Comparison of ENCODE assay signal across 14 mouse cellular contexts in the genomic region with DNA sequence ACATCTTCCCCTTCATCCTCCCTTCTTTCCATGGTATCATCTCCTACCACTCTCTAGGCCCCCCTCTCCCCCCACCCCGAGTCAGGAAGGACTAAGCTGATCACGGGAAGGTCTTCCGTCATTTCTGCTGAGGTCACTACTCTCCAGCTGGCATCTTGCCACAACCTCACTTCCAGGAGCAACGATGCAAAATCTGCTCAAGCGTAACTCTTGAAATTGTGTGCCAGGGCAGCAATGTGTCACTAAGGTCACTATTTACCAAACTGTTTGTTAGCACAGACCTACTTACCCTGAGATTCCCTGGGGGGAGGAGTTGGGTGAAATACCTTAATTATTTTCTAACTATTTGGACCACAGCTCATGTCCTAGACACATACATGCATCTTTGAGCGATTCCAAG. TPM values are rescaled to one million over a fixed set of nuclear protein-coding genes. Genes with fewer than 3 reads are reported as not detected.
DNase-seq lines count a peak whose midpoint lies in the region; ATAC-seq and TF ChIP-seq lines count a peak whose summit lies in the region.
"Had no signal": no experiment of that assay in that cellular context is flagged by ENCODE, and none has a peak within 500 bp of the region (broad histone marks: within the 10 kb centered on the region; RNA-seq: fewer than 3 reads in every experiment).

No protein-coding gene starts in this region.

- 39% methylated on average over 6 of the region's 6 CpGs for WGBS in lung, embryonic 14.5 days

- DNase-seq in cerebellum, postnatal 10 days = peak; percentile 55 to 57
- no peak for DNase-seq in cerebellum, adult 8-10 months
- peak; percentile 55 for DNase-seq in lung, embryonic 14.5 days
- no peak for DNase-seq in lung, adult 18-20 months
- peak; percentile 55 for DNase-seq in adrenal gland, postnatal 25 days
- DNase-seq in kidney, postnatal 4 days = peak; percentile 60 to 74
- no peak for DNase-seq in urinary bladder, postnatal 14 days (ENCODE audit: low spot score)
- DNase-seq in embryo, embryonic 10.5 days (ENCODE audit: low spot score) = no peak
- DNase-seq: cerebellum, postnatal 36 days; thymus, postnatal 4 days had no signal

- ATAC-seq in lung, embryonic 14.5 days (ENCODE audit: insufficient read depth) = no peak
- ATAC-seq: forebrain, embryonic 15.5 days had no signal

- H3K9ac ChIP-seq in lung, embryonic 14.5 days = no peak overlapping the region
- H3K9ac ChIP-seq: forebrain, embryonic 15.5 days; heart, embryonic 12.5 days; liver, embryonic 14.5 days; stomach, embryonic 15.5 days had no signal

- peaks cover under 1% of the 10 kb centered on the region; the same call in 1 of the 2 replicates for H3K4me1 ChIP-seq in lung, embryonic 14.5 days (ENCODE audit: insufficient read depth)
- H3K4me1 ChIP-seq: stomach, embryonic 15.5 days had no signal

- H3K4me2 ChIP-seq in lung, embryonic 14.5 days = no peak overlapping the region
- H3K4me2 ChIP-seq: forebrain, embryonic 15.5 days; heart, embryonic 12.5 days; stomach, embryonic 15.5 days had no signal

- no peaks in the 10 kb centered on the region for H3K36me3 ChIP-seq in lung, embryonic 14.5 days (ENCODE audit: insufficient read depth)
- H3K36me3 ChIP-seq: forebrain, embryonic 15.5 days; heart, embryonic 12.5 days; stomach, embryonic 15.5 days had no signal

- H3K27ac ChIP-seq in lung, embryonic 14.5 days (ENCODE audit: low read depth) = no peak overlapping the region
- H3K27ac ChIP-seq: forebrain, embryonic 15.5 days; liver, embryonic 14.5 days; stomach, embryonic 15.5 days had no signal

- no peak overlapping the region for H3K4me3 ChIP-seq in lung, embryonic 14.5 days (ENCODE audit: low read depth, low read length)
- H3K4me3 ChIP-seq: forebrain, embryonic 15.5 days; heart, embryonic 12.5 days; stomach, embryonic 15.5 days had no signal

- no peaks in the 10 kb centered on the region for H3K9me3 ChIP-seq in lung, embryonic 14.5 days (ENCODE audit: low read depth, low read length)
- H3K9me3 ChIP-seq: forebrain, embryonic 15.5 days; stomach, embryonic 15.5 days had no signal

- H3K27me3 ChIP-seq in lung, embryonic 14.5 days (ENCODE audit: insufficient read depth, low read length) = no peaks in the 10 kb centered on the region
- H3K27me3 ChIP-seq: forebrain, embryonic 15.5 days; heart, embryonic 12.5 days; stomach, embryonic 15.5 days had no signal

- TF ChIP-seq CTCF in lung, embryonic 14.5 days (IDR thresholded peaks at IDR 0.05; ENCODE audit: low read depth) = no peak

RNA-seq across cellular contexts. Expression of a gene that starts 21.3 kb away (rescaled TPM):
- 3.0 and 3.5 TPM in 2 replicates for polyA plus RNA-seq in lung, embryonic 14.5 days (2014; fragmentation: Nextera tagmentation; extraction: Ambion mirVana)
- 3.4 and 3.7 TPM in 2 replicates for total RNA-seq in adrenal gland, postnatal 25 days (2021)

RNA-seq across cellular contexts. Expression of a gene that starts 51.6 kb away (rescaled TPM):
- polyA plus RNA-seq in lung, embryonic 14.5 days (2014; fragmentation: Nextera tagmentation; extraction: Ambion mirVana) = 408 and 411 TPM in 2 replicates
- total RNA-seq in adrenal gland, postnatal 25 days (2021) = 345 and 386 TPM in 2 replicates

Comparison
In these comparisons a context has a peak if more than half of its experiments do, and no peak if none do; other contexts are left out.
1. DNase-seq: peak in cerebellum, postnatal 10 days (2 of 2), lung, embryonic 14.5 days (single experiment), adrenal gland, postnatal 25 days (single experiment) and kidney, postnatal 4 days (2 of 2); none in cerebellum, adult 8-10 months (single experiment), lung, adult 18-20 months (0 of 2), urinary bladder, postnatal 14 days (single experiment) and embryo, embryonic 10.5 days (single experiment).